Mouse (Mus musculus) kidney, adult 2 months (tissue): ENCODE results near the gene Epm2aip1. TPM values are rescaled to one million over a fixed set of nuclear protein-coding genes. Genes with fewer than 3 reads are reported as not detected.

Experiments used
- DNase-seq: peaks from one replicate; pipeline ENCODE4 v3.0.0; 2021
- H3K27ac ChIP-seq: fragments of 200-500 bp; 2 replicates; pipeline ENCODE4 v1.5.1; 2012; ENCODE audit warnings: low read depth, low read length, control low read depth, inconsistent platforms; ENCODE audit not compliant: insufficient read depth
- H3K27me3 ChIP-seq: fragments of 200-500 bp; replicated peaks from 2 replicates; pipeline ENCODE4 v1.6.1; 2012; ENCODE audit warnings: mild to moderate bottlenecking, moderate library complexity, low read length, inconsistent platforms; ENCODE audit not compliant: control insufficient read depth, insufficient read depth
- H3K36me3 ChIP-seq: fragments of 200-500 bp; 2 replicates; pipeline ENCODE4 v1.6.1; 2012; ENCODE audit warnings: mild to moderate bottlenecking, moderate library complexity, low read length, inconsistent platforms; ENCODE audit not compliant: control insufficient read depth, insufficient read depth
- H3K4me1 ChIP-seq: fragments of 200-500 bp; 2 replicates; pipeline ENCODE4 v1.6.1; 2011; ENCODE audit warnings: low read length; ENCODE audit not compliant: control insufficient read depth, insufficient read depth
- H3K4me3 ChIP-seq: fragments of 200-500 bp; 2 replicates; pipeline ENCODE4 v1.5.1; 2011; ENCODE audit warnings: mild to moderate bottlenecking, low read depth, low read length, control low read depth; ENCODE audit not compliant: insufficient read depth
- CTCF ChIP-seq: fragments of 200-500 bp; conservative IDR thresholded peaks from 2 replicates; pipeline ENCODE4 v1.5.1; 2011; ENCODE audit warnings: low read depth, mild to moderate bottlenecking, control low read depth, low read length, moderate library complexity, mixed read lengths; ENCODE audit not compliant: insufficient read depth, insufficient read length
- POLR2A ChIP-seq: fragments of 200-500 bp; IDR thresholded peaks from one replicate; pipeline ENCODE4 v1.6.1; 2011; ENCODE audit warnings: low read depth, low read length, control low read depth
- WGBS: fragments of 180-500 bp; shearing (Covaris S2); methylation state at CpG from one replicate; pipeline ENCODE4 v1.1.7; 2018; 5-methylcytosine and 5-hydroxymethylcytosine counted together
- polyA plus RNA-seq: library from polyadenylated mRNA; depleted of rRNA; stranded (reverse); fragments of >200 nt; gene quantifications from 2 replicates; pipeline ENCODE4 v1.2.3, GENCODE M21; 2012

The Epm2aip1 gene
- polyA plus RNA-seq, 1 experiment: 8.3 TPM

GRCm38 (mm10) chr9:111294911-111295310 is 23.2 kb downstream of the Epm2aip1 start:
- no peak for TF ChIP-seq POLR2A
- TF ChIP-seq CTCF: no peak
- no peak overlapping the region for H3K27ac ChIP-seq
- no peaks in the 10 kb centered on the region for H3K4me1 ChIP-seq
- no peaks in the 10 kb centered on the region for H3K27me3 ChIP-seq
- H3K36me3 ChIP-seq: no peaks in the 10 kb centered on the region
- DNase-seq: no peak
- 96% methylated on average over 6 of the region's 6 CpGs for WGBS
- H3K4me3 ChIP-seq: no peak overlapping the region

GRCm38 (mm10) chr9:111295323-111295722 is 23.6 kb downstream of the Epm2aip1 start:
- Histone ChIP-seq H3K36me3 (no peaks in the 10 kb centered on the region), H3K4me3 (no peak overlapping the region), H3K4me1 (no peaks in the 10 kb centered on the region), H3K27me3 (no peaks in the 10 kb centered on the region), H3K27ac (no peak overlapping the region)
- no peak for TF ChIP-seq POLR2A
- no peak for TF ChIP-seq CTCF
- no peak for DNase-seq
- 79% methylated on average over 2 of the region's 2 CpGs for WGBS

- Histone ChIP-seq H3K4me3 (no peak overlapping the region), H3K27ac (no peak overlapping the region), H3K4me1 (no peaks in the 10 kb centered on the region), H3K27me3 (no peaks in the 10 kb centered on the region), H3K36me3 (no peaks in the 10 kb centered on the region)
- DNase-seq: no peak
- WGBS: 68% methylated on average over 7 of the region's 7 CpGs
- no peak for TF ChIP-seq CTCF
- no peak for TF ChIP-seq POLR2A
Measured at GRCm38 (mm10) chr9:111296433-111296832, 24.7 kb downstream of the Epm2aip1 start.

GRCm38 (mm10) chr9:111298606-111299005 is 26.9 kb downstream of the Epm2aip1 start:
- Histone ChIP-seq H3K36me3 (no peaks in the 10 kb centered on the region), H3K27ac (no peak overlapping the region), H3K27me3 (no peaks in the 10 kb centered on the region), H3K4me1 (no peaks in the 10 kb centered on the region), H3K4me3 (no peak overlapping the region)
- no peak for TF ChIP-seq CTCF
- TF ChIP-seq POLR2A: no peak
- DNase-seq: no peak
- 71% methylated on average over 2 of the region's 2 CpGs for WGBS

GRCm38 (mm10) chr9:111302196-111302831 is 30.6 kb downstream of the Epm2aip1 start:
- 69% methylated on average over 12 of the region's 12 CpGs for WGBS
- no peak for TF ChIP-seq CTCF

GRCm38 (mm10) chr9:111304036-111304435 is 32.3 kb downstream of the Epm2aip1 start:
- TF ChIP-seq CTCF: no peak
- no peak for TF ChIP-seq POLR2A
- Histone ChIP-seq H3K4me1 (no peaks in the 10 kb centered on the region), H3K36me3 (no peaks in the 10 kb centered on the region), H3K4me3 (no peak overlapping the region), H3K27me3 (no peaks in the 10 kb centered on the region), H3K27ac (no peak overlapping the region)
- WGBS: 90% methylated on average over 6 of the region's 6 CpGs
- DNase-seq: no peak

More at GRCm38 (mm10) chr9:111302196-111302831, 30.6 kb downstream of the Epm2aip1 start:
- Histone ChIP-seq H3K4me1 (no peaks in the 10 kb centered on the region), H3K4me3 (no peak overlapping the region), H3K36me3 (no peaks in the 10 kb centered on the region), H3K27ac (no peak overlapping the region), H3K27me3 (no peaks in the 10 kb centered on the region)
- DNase-seq: no peak

GRCm38 (mm10) chr9:111306142-111306541 is 34.4 kb downstream of the Epm2aip1 start:
- WGBS: 73% methylated on average over 7 of the region's 7 CpGs
- no peak overlapping the region for H3K27ac ChIP-seq
- no peaks in the 10 kb centered on the region for H3K27me3 ChIP-seq
- TF ChIP-seq CTCF (no peak), POLR2A (no peak)
- no peaks in the 10 kb centered on the region for H3K36me3 ChIP-seq
- no peak for DNase-seq
- H3K4me1 ChIP-seq: no peaks in the 10 kb centered on the region
- H3K4me3 ChIP-seq: no peak overlapping the region
